Mouse (Mus musculus) cortical plate, adult 2 months (tissue): ENCODE data around the gene Mcu. TPM values are rescaled to one million over a fixed set of nuclear protein-coding genes. Genes with fewer than 3 reads are reported as not detected.

Experiments
- H3K27ac ChIP-seq: fragments of 200-500 bp; 2 replicates; pipeline ENCODE4 v1.5.1; 2012; ENCODE audit warnings: low read length, control low read depth, inconsistent platforms; ENCODE audit not compliant: insufficient read depth
- H3K4me1 ChIP-seq: fragments of 200-500 bp; 2 replicates; pipeline ENCODE4 v1.6.1; 2011; ENCODE audit warnings: low read length; ENCODE audit not compliant: control insufficient read depth, insufficient read depth
- H3K4me3 ChIP-seq: fragments of 200-500 bp; 2 replicates; pipeline ENCODE4 v1.5.1; 2011; ENCODE audit warnings: mild to moderate bottlenecking, low read length, control low read depth; ENCODE audit not compliant: insufficient read depth
- CTCF ChIP-seq: fragments of 200-500 bp; IDR thresholded peaks from 2 replicates; pipeline ENCODE4 v1.5.1; 2011; ENCODE audit warnings: mild to moderate bottlenecking, control low read depth, low read length; ENCODE audit not compliant: insufficient read depth; ENCODE audit errors: extremely low read depth
- POLR2A ChIP-seq: fragments of 200-500 bp; IDR thresholded peaks from 2 replicates; pipeline ENCODE4 v1.6.1; 2011; ENCODE audit warnings: mild to moderate bottlenecking, low read length, control low read depth; ENCODE audit not compliant: insufficient read depth; ENCODE audit errors: extremely low read depth
- polyA plus RNA-seq: library from polyadenylated mRNA; depleted of rRNA; stranded (reverse); fragments of >200 nt; gene quantifications from 2 replicates; pipeline ENCODE4 v1.2.3, GENCODE M21; 2012

Mcu gene
- polyA plus RNA-seq, 1 experiment: 21.5 TPM

- TF ChIP-seq POLR2A: no peak
- no peak for TF ChIP-seq CTCF
- Histone ChIP-seq H3K27ac (no peak overlapping the region), H3K4me3 (no peak overlapping the region), H3K4me1 (peaks cover 2% of the 10 kb centered on the region)
These were observed 45.2 kb downstream of the Mcu start for GRCm38 (mm10) chr10:59571273-59571672.

GRCm38 (mm10) chr10:59570780-59571179 is 45.7 kb downstream of the Mcu start:
- Histone ChIP-seq H3K4me3 (no peak overlapping the region), H3K4me1 (peaks cover 2% of the 10 kb centered on the region; the same call in 1 of the 2 replicates), H3K27ac (no peak overlapping the region)
- TF ChIP-seq CTCF: no peak
- TF ChIP-seq POLR2A: no peak

GRCm38 (mm10) chr10:59570360-59570759 is 46.1 kb downstream of the Mcu start:
- Histone ChIP-seq H3K4me1 (peaks cover 2% of the 10 kb centered on the region; the same call in 1 of the 2 replicates), H3K4me3 (no peak overlapping the region), H3K27ac (no peak overlapping the region)
- no peak for TF ChIP-seq CTCF
- no peak for TF ChIP-seq POLR2A

GRCm38 (mm10) chr10:59569481-59569869 is 47.0 kb downstream of the Mcu start:
- Histone ChIP-seq H3K4me1 (peaks cover 2% of the 10 kb centered on the region; the same call in 1 of the 2 replicates), H3K4me3 (no peak overlapping the region), H3K27ac (no peak overlapping the region)
- TF ChIP-seq CTCF (no peak), POLR2A (no peak)

GRCm38 (mm10) chr10:59568665-59569480 is 47.6 kb downstream of the Mcu start:
- H3K4me3 ChIP-seq: no peak overlapping the region
- TF ChIP-seq CTCF: no peak
- no peak for TF ChIP-seq POLR2A
- H3K4me1 ChIP-seq: peaks cover 2% of the 10 kb centered on the region; the same call in 1 of the 2 replicates
- no peak overlapping the region for H3K27ac ChIP-seq

GRCm38 (mm10) chr10:59566968-59567367 is 49.5 kb downstream of the Mcu start:
- Histone ChIP-seq H3K27ac (no peak overlapping the region), H3K4me1 (peaks cover 3% of the 10 kb centered on the region), H3K4me3 (no peak overlapping the region)
- no peak for TF ChIP-seq POLR2A
- TF ChIP-seq CTCF: no peak

GRCm38 (mm10) chr10:59565995-59566410 is 50.5 kb downstream of the Mcu start:
- Histone ChIP-seq H3K4me1 (peaks cover 3% of the 10 kb centered on the region), H3K4me3 (no peak overlapping the region), H3K27ac (no peak overlapping the region)
- TF ChIP-seq POLR2A: no peak
- TF ChIP-seq CTCF: no peak

- Histone ChIP-seq H3K27ac (no peak overlapping the region), H3K4me1 (peaks cover 3% of the 10 kb centered on the region), H3K4me3 (no peak overlapping the region)
- TF ChIP-seq CTCF (no peak), POLR2A (no peak)
These were observed 51.9 kb downstream of the Mcu start for GRCm38 (mm10) chr10:59564551-59564950.

GRCm38 (mm10) chr10:59562511-59562910 is 54.0 kb downstream of the Mcu start:
- Histone ChIP-seq H3K4me3 (no peak overlapping the region), H3K27ac (no peak overlapping the region), H3K4me1 (peaks cover 1% of the 10 kb centered on the region; the same call in 1 of the 2 replicates)
- no peak for TF ChIP-seq CTCF
- TF ChIP-seq POLR2A: no peak

GRCm38 (mm10) chr10:59560126-59560525 is 56.4 kb downstream of the Mcu start:
- Histone ChIP-seq H3K4me1 (peaks cover 1% of the 10 kb centered on the region; the same call in 1 of the 2 replicates), H3K4me3 (no peak overlapping the region)
- TF ChIP-seq POLR2A: no peak
- TF ChIP-seq CTCF: no peak

GRCm38 (mm10) chr10:59558602-59559001 is 57.9 kb downstream of the Mcu start:
- Histone ChIP-seq H3K27ac (no peak overlapping the region), H3K4me3 (no peak overlapping the region), H3K4me1 (peaks cover 1% of the 10 kb centered on the region; the same call in 1 of the 2 replicates)
- TF ChIP-seq POLR2A: no peak
- TF ChIP-seq CTCF: no peak

More at GRCm38 (mm10) chr10:59560126-59560525, 56.4 kb downstream of the Mcu start:
- no peak overlapping the region for H3K27ac ChIP-seq
